In genomic region chr4:41468396-41469080, GRCm38 (mm10) we compare ENCODE assay signal across 8 mouse cellular contexts. TPM values are rescaled to one million over a fixed set of nuclear protein-coding genes. Genes with fewer than 3 reads are reported as not detected.
A peak's percentile ranks its signal among the peaks of the same experiment; 100 is the strongest.
DNase-seq lines count a peak whose midpoint lies in the region; ATAC-seq lines count a peak whose summit lies in the region.

No protein-coding gene starts in this region.

- no peak overlapping the region for H3K4me2 ChIP-seq in liver, embryonic 12.5 days

- WGBS in liver, embryonic 12.5 days (ENCODE audit: insufficient replicate concordance): 51% methylated on average over 17 of the region's 17 CpGs

- H3K27ac ChIP-seq in liver, embryonic 12.5 days: no peak overlapping the region

- H3K27me3 ChIP-seq in liver, embryonic 12.5 days (replicated peaks): no peaks in the 10 kb centered on the region

- ATAC-seq in liver, embryonic 12.5 days: no peak

- peaks cover 12% of the 10 kb centered on the region for H3K4me1 ChIP-seq in liver, embryonic 12.5 days

- H3K36me3 ChIP-seq in liver, embryonic 12.5 days: peaks cover 3% of the 10 kb centered on the region; the same call in 1 of the 2 replicates

- H3K9ac ChIP-seq in liver, embryonic 12.5 days: no peak overlapping the region

- H3K9me3 ChIP-seq in liver, embryonic 12.5 days (replicated peaks): no peaks in the 10 kb centered on the region

- H3K4me3 ChIP-seq in liver, embryonic 12.5 days: no peak overlapping the region

- peak; percentile 43 for DNase-seq in liver
- peak; percentile 81 for DNase-seq in MN1 (ENCODE audit: low spot score)
- peak; percentile 60 to 67 for DNase-seq in cerebellum, adult 18-20 months
- DNase-seq in gastrocnemius, postnatal 10 days: peak; percentile 62
- DNase-seq in layer of hippocampus, adult 8-10 months (ENCODE audit: low spot score in 2 of 2): peak; percentile 36 to 68
- peak; percentile 29 to 75 for DNase-seq in lung, postnatal 4 days
- DNase-seq in yolk sac, embryonic 10.5 days (ENCODE audit: low spot score): peak; percentile 53

RNA-seq across cellular contexts. Expression of gene Nudt2, which starts 3.6 kb away (rescaled TPM):
- 30.9 and 31.7 TPM in 2 replicates for polyA plus RNA-seq in liver, embryonic 12.5 days (2016; fragmentation: Nextera tagmentation; extraction: Ambion mirVana)
- total RNA-seq in gastrocnemius, postnatal 10 days (2021): 10 to 100 TPM; 25.8 to 26.3 TPM
- total RNA-seq in layer of hippocampus, adult 8-10 months (2022): 10 to 100 TPM; 26.1 to 31.0 (median 29.8) TPM

RNA-seq across cellular contexts. Expression of gene Kif24, which starts 3.9 kb away (rescaled TPM):
- polyA plus RNA-seq in liver, embryonic 12.5 days (2016; fragmentation: Nextera tagmentation; extraction: Ambion mirVana): 9.0 and 9.5 TPM in 2 replicates
- 1 to 10 TPM; 1.6 to 3.3 TPM for total RNA-seq in gastrocnemius, postnatal 10 days (2021)
- total RNA-seq in layer of hippocampus, adult 8-10 months (2022): 1 to 10 TPM in 3 of 4 experiments, under 1 TPM in 1; 0.97 to 1.9 (median 1.7) TPM

RNA-seq across cellular contexts. Expression of gene AI464131, which starts 34.3 kb away (rescaled TPM):
- 0.57 and 0.98 TPM in 2 replicates for polyA plus RNA-seq in liver, embryonic 12.5 days (2016; fragmentation: Nextera tagmentation; extraction: Ambion mirVana)
- total RNA-seq in gastrocnemius, postnatal 10 days (2021): 10 to 100 TPM; 75.2 to 77.4 TPM
- total RNA-seq in layer of hippocampus, adult 8-10 months (2022): 10 to 100 TPM; 19.3 to 32.8 (median 26.6) TPM

RNA-seq across cellular contexts. Expression of gene 1110017D15Rik, which starts 48.6 kb away (rescaled TPM):
- not detected in 2 replicates for polyA plus RNA-seq in liver, embryonic 12.5 days (2016; fragmentation: Nextera tagmentation; extraction: Ambion mirVana)
- total RNA-seq in gastrocnemius, postnatal 10 days (2021): under 1 TPM in 1 of 2 experiments, not detected in 1; 0.36 TPM
- total RNA-seq in layer of hippocampus, adult 8-10 months (2022): 1 to 10 TPM; 3.2 to 5.0 (median 4.6) TPM
